Mouse (Mus musculus) B cell, adult 62 days (primary cell): ENCODE data around the gene Uts2b. TPM values are rescaled to one million over a fixed set of nuclear protein-coding genes. Genes with fewer than 3 reads are reported as not detected.

Experiments
- total RNA-seq: library from RNA; stranded (reverse); gene quantifications from 4 replicates; pipeline ENCODE4 v1.2.4, GENCODE M21; 2023

Uts2b gene
- not detected in 4 replicates for total RNA-seq

DNA sequence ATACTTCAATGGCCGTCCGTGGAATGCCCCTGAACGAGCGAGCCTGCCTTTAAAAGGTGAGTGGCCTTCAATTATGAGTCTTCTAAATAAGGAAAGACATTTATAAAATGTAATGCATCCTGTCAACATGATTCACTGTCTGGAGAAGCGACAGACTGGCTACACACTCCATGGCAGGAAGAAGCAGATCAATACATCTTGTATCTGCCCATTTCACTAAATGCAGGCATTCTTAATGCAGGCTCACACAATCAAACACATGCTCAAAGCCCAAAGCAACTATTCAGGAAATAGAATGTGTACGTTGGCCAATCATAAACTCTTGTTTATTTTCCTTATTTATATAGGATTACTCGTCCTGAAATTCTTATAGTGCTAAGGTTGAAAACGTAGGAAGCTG lies at the start of gene Uts2b:
TSS of gene Uts2b (minus strand) at position 49 of the 400 bp plus-strand sequence.

DNA sequence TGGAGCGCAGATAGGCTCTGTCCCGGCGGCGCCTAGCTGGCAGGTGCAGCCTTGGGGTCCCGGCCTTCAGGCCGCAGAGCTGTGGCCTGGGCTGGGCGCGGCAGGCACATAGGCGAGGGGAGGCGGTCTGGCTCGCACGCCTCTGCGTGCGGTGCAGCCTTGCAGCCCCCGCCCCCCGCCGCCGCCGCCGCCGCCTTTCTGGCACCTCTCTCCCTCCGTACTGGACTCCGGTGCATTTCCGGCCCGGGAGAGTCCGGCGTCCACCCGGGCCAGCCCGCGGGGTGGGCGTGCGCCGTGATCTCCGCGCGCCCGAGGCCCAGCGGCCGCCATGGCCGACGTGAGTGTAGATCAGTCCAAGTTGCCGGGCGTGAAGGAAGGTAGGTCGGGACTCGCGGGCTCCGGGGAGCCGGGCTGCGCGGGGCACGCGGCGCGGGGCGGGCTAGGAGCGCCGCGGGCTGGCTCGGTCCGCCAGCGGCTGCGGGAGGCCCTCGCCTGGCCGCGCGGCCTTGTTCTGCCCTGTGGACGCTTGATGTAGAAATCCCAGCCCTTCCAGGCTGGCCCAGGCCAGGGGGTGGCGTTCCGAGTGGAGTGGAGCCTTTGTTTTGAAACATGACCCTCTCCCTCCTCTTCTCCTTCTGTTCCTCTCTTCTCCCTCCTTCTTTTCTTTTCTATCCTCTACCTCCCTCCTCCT lies 18.9 kb upstream of the Uts2b start, which contains the start of gene Ccdc50:
TSS of gene Ccdc50 (plus strand) at position 109 of the 691 bp plus-strand sequence.

DNA sequence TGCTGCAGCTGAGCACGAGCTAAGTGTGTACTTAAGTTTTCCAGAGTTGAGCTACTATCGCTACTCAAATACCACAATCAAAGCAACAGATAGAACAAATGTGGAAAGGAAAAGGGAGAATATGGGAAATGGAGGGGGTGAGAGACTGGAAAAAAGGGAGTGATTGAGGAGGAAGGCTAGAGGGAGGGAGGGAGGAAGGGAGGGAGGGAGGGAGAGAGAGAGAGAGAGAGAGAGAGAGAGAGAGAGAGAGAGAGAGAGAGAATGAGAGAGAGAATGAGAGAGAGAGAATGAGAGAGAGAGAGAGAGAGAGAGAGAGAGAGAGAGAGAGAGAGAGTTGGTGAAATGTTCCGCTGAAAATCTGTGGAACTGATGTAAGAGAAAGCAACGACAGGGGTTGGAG lies 62.9 kb downstream of the Uts2b start, which contains the start of gene Ostn:
TSS of gene Ostn (plus strand) at position 301 of the 400 bp plus-strand sequence.

Other genes starting within 250 kb of the Uts2b start
- not detected in 4 replicates for gene Ostn, start 62.8 kb downstream of the Uts2b start, total RNA-seq
- 131 to 145 TPM (median 138 TPM) in 4 replicates for gene Ccdc50, start 18.6 kb upstream of the Uts2b start, total RNA-seq